Mouse (Mus musculus) cortical plate, adult 2 months (tissue): ENCODE results near the gene Galk1.
A peak's percentile ranks its signal among the peaks of the same experiment; 100 is the strongest.

Experiments
- CTCF ChIP-seq: fragments of 200-500 bp; IDR thresholded peaks from 2 replicates; pipeline ENCODE4 v1.5.1; 2011; ENCODE audit warnings: mild to moderate bottlenecking, control low read depth, low read length; ENCODE audit not compliant: insufficient read depth; ENCODE audit errors: extremely low read depth
- POLR2A ChIP-seq: fragments of 200-500 bp; IDR thresholded peaks from 2 replicates; pipeline ENCODE4 v1.6.1; 2011; ENCODE audit warnings: mild to moderate bottlenecking, low read length, control low read depth; ENCODE audit not compliant: insufficient read depth; ENCODE audit errors: extremely low read depth

GRCm38 (mm10) chr11:116020519-116020922 is 8.0 kb upstream of the Galk1 start:
- TF ChIP-seq CTCF (0 out of 2 replicates have a peak, but pooled peaks have one; percentile 17), POLR2A (no peak)
